Mouse (Mus musculus): ENCODE measurements around the gene Defa26. TPM values are rescaled to one million over a fixed set of nuclear protein-coding genes. Genes with fewer than 3 reads are reported as not detected.
"Not testable (repeated sequence)": the region's sequence is repeated elsewhere in the genome, so short reads cannot be mapped to it uniquely, and the experiment has no call there.

Gene Defa26
- not detected for total RNA-seq (2021)
- long read RNA-seq, experiment 1, result 0 reads
- long read RNA-seq, experiment 2, result 0 reads

DNA sequence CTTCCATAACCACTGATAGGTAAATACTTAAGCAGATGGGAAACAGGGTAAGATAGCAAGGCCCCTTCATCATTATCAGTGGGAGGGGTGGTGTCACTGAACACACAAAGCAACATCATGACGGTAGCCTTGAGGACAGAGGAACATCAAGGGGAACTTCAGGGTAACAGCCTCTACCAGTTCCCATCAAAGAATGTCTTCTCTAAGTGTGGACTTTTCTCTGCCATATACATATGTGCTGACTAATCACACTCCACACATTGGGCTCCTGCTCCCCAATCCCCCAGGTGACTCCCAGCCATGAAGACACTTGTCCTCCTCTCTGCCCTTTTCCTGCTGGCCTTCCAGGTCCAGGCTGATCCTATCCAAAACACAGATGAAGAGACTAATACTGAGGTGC lies at the start of gene Defa26:
Gene Defa26 (plus strand): TSS at position 301 of the 400 bp plus-strand sequence.
- DNase-seq; intact Hi-C loops (cut with DNase I): not testable (repeated sequence)

DNA sequence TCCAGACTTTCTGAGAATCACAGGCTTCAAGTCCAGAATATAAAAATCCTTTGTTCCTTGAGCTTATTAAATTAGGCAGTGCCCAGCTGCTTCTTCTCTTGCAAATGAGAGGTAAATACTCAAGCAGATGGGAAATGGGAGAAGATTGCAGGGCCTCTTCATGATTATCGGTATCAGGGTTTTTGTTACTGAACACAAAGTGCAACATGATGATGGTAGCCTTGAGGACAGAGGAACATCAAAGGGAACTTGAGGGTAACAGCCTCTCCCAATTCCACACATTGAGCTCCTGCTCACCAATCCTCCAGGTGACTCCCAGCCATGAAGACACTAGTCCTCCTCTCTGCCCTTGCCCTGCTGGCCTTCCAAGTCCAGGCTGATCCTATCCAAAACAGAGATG lies 35.3 kb upstream of the Defa26 start, which contains the start of gene Defa28:
Gene Defa28 (plus strand): TSS at position 301 of the 400 bp plus-strand sequence.
- DNase-seq; intact Hi-C loops (cut with DNase I): not testable (repeated sequence)

DNA sequence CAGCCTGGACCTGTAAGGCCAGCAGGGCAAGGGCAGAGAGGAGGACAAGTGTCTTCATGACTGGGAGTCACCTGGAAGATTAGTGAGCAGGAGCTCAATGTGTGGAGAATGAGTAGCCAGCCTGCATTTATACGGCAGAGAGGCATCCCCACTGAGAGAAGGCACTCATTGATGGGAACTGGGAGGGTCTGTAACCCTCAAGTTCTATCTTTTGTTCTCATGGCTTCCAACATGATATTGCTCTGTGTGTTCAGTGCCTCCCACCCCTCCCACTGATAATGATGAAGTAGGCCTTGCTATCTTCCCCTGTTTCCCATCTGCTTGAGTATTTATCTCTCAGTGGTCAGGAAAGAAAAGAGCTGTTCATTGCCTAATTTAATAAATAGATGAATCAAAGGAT lies 23.6 kb upstream of the Defa26 start, which contains the start of gene Gm7861:
Gene Gm7861 (minus strand): TSS at position 101 of the 400 bp plus-strand sequence.
- intact Hi-C loops (cut with DNase I), result not testable (repeated sequence)

DNA sequence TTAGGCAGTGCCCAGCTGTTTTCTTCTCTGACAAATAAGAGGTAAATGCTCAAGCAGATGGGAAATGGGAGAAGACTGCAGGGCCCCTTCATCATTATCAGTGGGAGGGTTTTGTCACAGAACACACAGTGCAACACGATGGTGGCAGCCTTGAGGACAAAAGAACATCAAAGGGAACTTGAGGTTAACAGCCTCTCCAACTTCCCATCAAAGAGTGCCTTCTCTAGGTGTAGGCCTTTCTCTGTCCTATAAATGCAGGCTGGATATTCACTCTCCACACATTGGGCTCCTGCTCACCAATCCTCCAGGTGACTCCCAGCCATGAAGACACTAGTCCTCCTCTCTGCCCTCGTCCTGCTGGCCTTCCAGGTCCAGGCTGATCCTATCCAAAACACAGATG lies 37.5 kb downstream of the Defa26 start, which contains the start of gene Defa17:
Gene Defa17 (plus strand): TSS at position 301 of the 400 bp plus-strand sequence.
- DNase-seq; intact Hi-C loops (cut with DNase I): not testable (repeated sequence)

More for the DNA sequence above, 23.6 kb upstream of the Defa26 start, which contains the start of gene Gm7861:
- DNase-seq, result not testable (repeated sequence)

DNA sequence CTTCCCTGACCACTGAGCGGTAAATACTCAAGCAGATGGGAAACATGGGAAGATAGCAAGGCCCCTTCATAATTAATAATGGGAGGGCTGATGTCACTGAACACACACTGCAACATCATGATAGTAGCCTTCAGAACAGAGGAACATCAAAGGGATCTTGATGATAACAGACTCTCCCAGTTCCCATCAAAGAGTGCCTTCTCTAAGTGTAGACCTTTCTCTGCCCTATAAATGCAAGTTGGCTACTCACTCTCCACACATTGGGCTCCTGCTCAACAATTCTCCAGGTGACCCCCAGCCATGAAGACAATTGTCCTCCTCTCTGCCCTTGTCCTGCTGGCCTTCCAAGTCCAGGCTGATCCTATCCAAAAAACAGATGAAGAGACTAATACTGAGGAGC lies 47.5 kb downstream of the Defa26 start, which contains the start of gene Defa34:
Gene Defa34 (plus strand): TSS at position 301 of the 400 bp plus-strand sequence.
- intact Hi-C loops (cut with DNase I); DNase-seq: not testable (repeated sequence)

Other genes with a start within 250 kb of the Defa26 start
- gene Defa2, start 239.7 kb upstream of the Defa26 start, total RNA-seq (2021), result not detected
- not detected for gene Defa33, start 226.4 kb upstream of the Defa26 start, total RNA-seq (2021)
- not detected for gene Defa36, start 190.8 kb upstream of the Defa26 start, total RNA-seq (2021)
- not detected for gene Gm7849, start 161.6 kb upstream of the Defa26 start, total RNA-seq (2021)
- not detected for gene Defa20, start 108.9 kb upstream of the Defa26 start, total RNA-seq (2021)
- not detected for gene Defa32, start 89.2 kb upstream of the Defa26 start, total RNA-seq (2021)
- gene Defa37, start 52.8 kb upstream of the Defa26 start, total RNA-seq (2021), result not detected
- gene Defa28, start 35.2 kb upstream of the Defa26 start, total RNA-seq (2021), result not detected
- gene Gm7861, start 23.7 kb upstream of the Defa26 start, total RNA-seq (2021), result not detected
- gene Defa17, start 37.6 kb downstream of the Defa26 start, total RNA-seq (2021), result not detected
- not detected for gene Defa34, start 47.6 kb downstream of the Defa26 start, total RNA-seq (2021)
- gene AY761184, start 85.5 kb downstream of the Defa26 start, total RNA-seq (2021), result not detected
- not detected for gene Defa24, start 116.3 kb downstream of the Defa26 start, total RNA-seq (2021)
- gene Defb50, start 205.4 kb downstream of the Defa26 start, total RNA-seq (2021), result not detected
- not detected for gene Defb2, start 221.7 kb downstream of the Defa26 start, total RNA-seq (2021)
- not detected for gene Defb10, start 240.7 kb downstream of the Defa26 start, total RNA-seq (2021)